Mouse (Mus musculus) frontal cortex, adult (tissue): ENCODE results near the gene Olfr357.

Experiments used
- ATAC-seq: cut with Nextera tagmentation; 2 replicates; pipeline ENCODE4 v1.9.2; 2017; ENCODE audit warnings: mild to moderate bottlenecking, moderate library complexity, mixed read lengths; ENCODE audit not compliant: low TSS enrichment

Olfr357 gene

GRCm38 (mm10) chr2:36993527-36993926 is at the start of gene Olfr357:
Olfr357 (plus strand) TSS chr2:36993827.
- ATAC-seq: no peak

GRCm38 (mm10) chr2:36997030-36997429 is 3.4 kb downstream of the Olfr357 start:
- no peak for ATAC-seq

- no peak for ATAC-seq
Observed at GRCm38 (mm10) chr2:37009235-37009634, 15.6 kb downstream of the Olfr357 start, which contains the start of gene Olfr358. Olfr358 (minus strand) TSS chr2:37009335.
